Mouse (Mus musculus): ENCODE results near the gene Mmrn2. TPM values are rescaled to one million over a fixed set of nuclear protein-coding genes. Genes with fewer than 3 reads are reported as not detected.

The Mmrn2 gene
- total and polyA plus RNA-seq, 3 experiments, result 0.03 to 0.08 TPM; not detected in 1

- H3K27me3 ChIP-seq (ENCODE audit: control insufficient read depth in 1 of 2, insufficient read depth in 2 of 2, low read length in 2 of 2), result no peaks in the 10 kb centered on the region
- no peaks in the 10 kb centered on the region for H3K9me3 ChIP-seq (replicated peaks; ENCODE audit: insufficient read depth, low read length)
- H3K9ac ChIP-seq (ENCODE audit: control insufficient read depth, low read depth, low read length, poor library complexity, severe bottlenecking), result no peak overlapping the region
- H3K4me1 ChIP-seq (ENCODE audit: control insufficient read depth in 1 of 2, insufficient read depth in 2 of 2, low read length in 2 of 2), result no peaks in the 10 kb centered on the region
- no peaks in the 10 kb centered on the region for H3K36me3 ChIP-seq (ENCODE audit: control insufficient read depth in 1 of 2, insufficient read depth in 2 of 2, low read length in 2 of 2)
- no peak overlapping the region for H3K4me3 ChIP-seq (ENCODE audit: control insufficient read depth in 1 of 2, insufficient read depth in 1 of 2, low read depth in 2 of 2, low read length in 2 of 2)
- no peak for DNase-seq (ENCODE audit: low read depth, low spot score)
- H3K79me2 ChIP-seq (ENCODE audit: control insufficient read depth, insufficient read depth, low read length, poor library complexity), result no peaks in the 10 kb centered on the region
- H3K27ac ChIP-seq (ENCODE audit: control insufficient read depth, low read depth, low read length), result no peak overlapping the region
- TF ChIP-seq GATA1 (IDR thresholded peaks at IDR 0.05; ENCODE audit: low read depth, low read length) (no peak), TCF12 (IDR thresholded peaks at IDR 0.05; ENCODE audit: low read depth, low read length) (no peak), ZKSCAN1 (IDR thresholded peaks at IDR 0.05; ENCODE audit: low read depth, low read length) (no peak), ETS1 (IDR thresholded peaks at IDR 0.05; ENCODE audit: low read depth, low read length) (no peak), CHD2 (IDR thresholded peaks at IDR 0.05; ENCODE audit: low read length) (no peak), KAT2A (conservative IDR thresholded peaks at IDR 0.05; ENCODE audit: low read depth, low read length) (no peak), MAZ (IDR thresholded peaks at IDR 0.05; ENCODE audit: low read depth, low read length) (no peak), MAX (IDR thresholded peaks at IDR 0.05; ENCODE audit: low read length) (no peak), USF1 (IDR thresholded peaks at IDR 0.05; ENCODE audit: low read depth, low read length) (no peak), MAFK (IDR thresholded peaks at IDR 0.05; ENCODE audit: borderline replicate concordance, low read depth, low read length) (no peak), NELFE (IDR thresholded peaks at IDR 0.05; ENCODE audit: low read depth, low read length) (no peak)
Observed at GRCm38 (mm10) chr14:34440526-34441066, 65.3 kb downstream of the Mmrn2 start.

DNA sequence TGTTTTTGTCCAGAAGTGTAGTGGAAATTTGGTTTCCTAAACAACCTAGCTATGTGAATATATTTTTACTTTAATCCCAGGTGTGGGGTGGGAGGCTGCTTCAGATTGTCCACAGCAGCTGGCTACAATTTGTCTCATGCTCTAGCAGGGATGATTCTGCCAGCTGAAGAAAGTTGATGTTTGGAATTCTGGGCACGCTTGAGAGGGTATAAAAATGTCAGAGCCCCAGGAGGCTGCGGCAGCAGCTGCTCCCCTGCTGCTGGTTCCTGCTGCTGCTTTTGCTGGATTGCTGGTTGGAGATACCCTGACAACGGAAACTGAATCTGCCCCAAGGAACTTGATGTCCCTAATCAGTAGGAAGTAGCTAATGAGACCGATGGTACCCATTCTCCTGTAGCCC is 67.3 kb downstream of the Mmrn2 start:
- no peak for DNase-seq (ENCODE audit: low read depth, low spot score)
- Histone ChIP-seq H3K4me3 (ENCODE audit: control insufficient read depth in 1 of 2, insufficient read depth in 1 of 2, low read depth in 2 of 2, low read length in 2 of 2) (no peak overlapping the region), H3K9me3 (replicated peaks; ENCODE audit: insufficient read depth, low read length) (no peaks in the 10 kb centered on the region), H3K79me2 (ENCODE audit: control insufficient read depth, insufficient read depth, low read length, poor library complexity) (no peaks in the 10 kb centered on the region), H3K9ac (ENCODE audit: control insufficient read depth, low read depth, low read length, poor library complexity, severe bottlenecking) (no peak overlapping the region), H3K4me1 (ENCODE audit: control insufficient read depth in 1 of 2, insufficient read depth in 2 of 2, low read length in 2 of 2) (no peaks in the 10 kb centered on the region), H3K27me3 (ENCODE audit: control insufficient read depth in 1 of 2, insufficient read depth in 2 of 2, low read length in 2 of 2) (no peaks in the 10 kb centered on the region), H3K36me3 (ENCODE audit: control insufficient read depth in 1 of 2, insufficient read depth in 2 of 2, low read length in 2 of 2) (no peaks in the 10 kb centered on the region), H3K27ac (ENCODE audit: control insufficient read depth, low read depth, low read length) (no peak overlapping the region)
- TF ChIP-seq RCOR1 (IDR thresholded peaks at IDR 0.05; ENCODE audit: low read depth, low read length) (no peak), POLR2A (IDR thresholded peaks at IDR 0.05; ENCODE audit: control insufficient read depth in 1 of 2, insufficient read depth in 1 of 2, low read depth in 1 of 2, low read length in 2 of 2, poor library complexity in 1 of 2) (no peak), MXI1 (IDR thresholded peaks at IDR 0.05; ENCODE audit: low read depth, low read length) (no peak), JUND (IDR thresholded peaks at IDR 0.05; ENCODE audit: low read depth, low read length) (no peak), ZNF384 (IDR thresholded peaks at IDR 0.05; ENCODE audit: low read depth, low read length) (no peak), TAL1 (IDR thresholded peaks at IDR 0.05; ENCODE audit: low read length) (no peak), POLR2AphosphoS5 (IDR thresholded peaks at IDR 0.05; ENCODE audit: borderline replicate concordance, low read depth, low read length) (no peak), RAD21 (IDR thresholded peaks at IDR 0.05; ENCODE audit: low read depth, low read length) (no peak), TCF12 (IDR thresholded peaks at IDR 0.05; ENCODE audit: low read depth, low read length) (no peak), CHD1 (IDR thresholded peaks at IDR 0.05; ENCODE audit: low read depth, low read length) (no peak), MEF2A (IDR thresholded peaks at IDR 0.05; ENCODE audit: extremely low read depth, insufficient replicate concordance, low read depth, low read length, poor library complexity, severe bottlenecking) (no peak), ZKSCAN1 (IDR thresholded peaks at IDR 0.05; ENCODE audit: low read depth, low read length) (no peak), BHLHE40 (IDR thresholded peaks at IDR 0.05; ENCODE audit: borderline replicate concordance, low read depth, low read length) (no peak), USF1 (IDR thresholded peaks at IDR 0.05; ENCODE audit: low read depth, low read length) (no peak), TBP (IDR thresholded peaks at IDR 0.05; ENCODE audit: low read depth, low read length) (no peak), KAT2A (conservative IDR thresholded peaks at IDR 0.05; ENCODE audit: low read depth, low read length) (no peak), USF2 (IDR thresholded peaks at IDR 0.05; ENCODE audit: borderline replicate concordance in 1 of 2, insufficient read depth in 1 of 2, low read depth in 1 of 2, low read length in 2 of 2) (no peak)
